Mouse (Mus musculus) Patski (cell line): ENCODE measurements around the gene Pfn1. TPM values are rescaled to one million over a fixed set of nuclear protein-coding genes. Genes with fewer than 3 reads are reported as not detected.

Source experiments
- ATAC-seq: fragments of 100-300 bp; one replicate; pipeline ENCODE4 v1.8.0; 2021
- CTCF ChIA-PET: fragments of 350-600 bp; sonication (Branson Sonifier 250); formaldehyde crosslinking; loops from one replicate; lab custom pipeline; 2022; ENCODE audit warnings: inconsistent platforms; lab: Charles Lee
- POLR2A ChIA-PET: fragments of 350-600 bp; sonication (Branson Sonifier 250); formaldehyde crosslinking; loops from one replicate; lab custom pipeline; 2022; ENCODE audit warnings: antibody characterized with exemption, inconsistent platforms; lab: Charles Lee
- DNase-seq: peaks from one replicate; pipeline ENCODE4 v3.0.0-alpha.2; 2011; ENCODE audit warnings: low read depth, low spot score
- H3K27me3 ChIP-seq: fragments of 371-371 bp; one replicate; pipeline ENCODE4 v1.5.1; 2021
- CTCF ChIP-seq: fragments of 100-300 bp; IDR thresholded peaks from one replicate; pipeline ENCODE4 v1.5.1; 2021
- in situ Hi-C: fragments of 300-500 bp; cut with MboI; formaldehyde crosslinking; loops from 3 replicates; pipeline ENCODE4 v1.11.1; 2018; ENCODE audit warnings: low pct_unique_long_range_greater_than_20kb, mixed read lengths
- polyA plus RNA-seq: library from polyadenylated mRNA; unstranded; gene quantifications from one replicate; pipeline ENCODE4 v1.2.3, GENCODE M21; 2021

Gene Pfn1
- polyA plus RNA-seq, 1 experiment from 2014 or later, result 1,032 TPM

GRCm38 (mm10) chr11:70667271-70668150 lies 13.1 kb upstream of the Pfn1 start:
- H3K27me3 ChIP-seq, result no peaks in the 10 kb centered on the region
- CTCF ChIA-PET, result interaction anchor here (1.2 to 1.7 kb wide), 4 partner anchors 8 to 30 kb away, joined by 3 to 5 read pairs (median 4); partner anchors contain the start of genes Eno3, Rnf167 and Slc25a11
- in situ Hi-C loops, result no loop called here
- DNase-seq (no peak), ATAC-seq (no peak)
- no peak for TF ChIP-seq CTCF
- POLR2A ChIA-PET, result interaction anchor here (0.6 to 6.5 kb wide), 6 partner anchors 10 to 41 kb away, joined by 3 to 52 read pairs (median 13); partner anchors contain the start of genes Camta2, Eno3, Pfn1 and Rnf167

- no peaks in the 10 kb centered on the region for H3K27me3 ChIP-seq
- ATAC-seq, result no peak
- no peak for TF ChIP-seq CTCF
- ChIA-PET CTCF (interaction anchor here (1.2 kb wide), 1 partner anchor 20 kb away, joined by 3 read pairs; the partner anchor contains the start of genes Rnf167 and Slc25a11), POLR2A (interaction anchor here (2.4 to 6.5 kb wide), 4 partner anchors 10 to 21 kb away, joined by 11 to 52 read pairs (median 18); partner anchors contain the start of genes Camta2, Eno3, Pfn1 and Rnf167)
- in situ Hi-C loops, result no loop called here
- DNase-seq, result no peak
Observed at GRCm38 (mm10) chr11:70666687-70667086, 12.2 kb upstream of the Pfn1 start.

- in situ Hi-C loops, result no loop called here
- CTCF ChIA-PET, result no interaction called here
- H3K27me3 ChIP-seq, result no peaks in the 10 kb centered on the region
- TF ChIP-seq CTCF, result no peak
- POLR2A ChIA-PET, result interaction anchor here (6.5 kb wide), 1 partner anchor 8 kb away, joined by 52 read pairs; the partner anchor contains the start of genes Eno3 and Pfn1
- DNase-seq (no peak), ATAC-seq (no peak)
Observed at GRCm38 (mm10) chr11:70664741-70665140, 10.3 kb upstream of the Pfn1 start.

- H3K27me3 ChIP-seq, result no peaks in the 10 kb centered on the region
- CTCF ChIA-PET, result no interaction called here
- in situ Hi-C loops, result no loop called here
- POLR2A ChIA-PET, result no interaction called here
- no peak for ATAC-seq
- TF ChIP-seq CTCF, result no peak
- DNase-seq, result no peak
Observed at GRCm38 (mm10) chr11:70663957-70664356, 9.5 kb upstream of the Pfn1 start.

- ChIA-PET POLR2A (interaction anchor here (0.6 kb wide), 1 partner anchor 26 kb away, joined by 6 read pairs; no protein-coding TSS in a partner anchor), CTCF (interaction anchor here (1.0 kb wide), 1 partner anchor 14 kb away, joined by 3 read pairs; no protein-coding TSS in a partner anchor)
- DNase-seq (no peak), ATAC-seq (no peak)
- in situ Hi-C loops, result no loop called here
- TF ChIP-seq CTCF, result no peak
- no peaks in the 10 kb centered on the region for H3K27me3 ChIP-seq
Observed at GRCm38 (mm10) chr11:70663101-70663500, 8.7 kb upstream of the Pfn1 start.

GRCm38 (mm10) chr11:70660571-70660970 lies 6.1 kb upstream of the Pfn1 start:
- ATAC-seq (no peak), DNase-seq (no peak)
- ChIA-PET POLR2A (no interaction called here), CTCF (no interaction called here)
- no peak for TF ChIP-seq CTCF
- in situ Hi-C loops, result no loop called here
- H3K27me3 ChIP-seq, result no peaks in the 10 kb centered on the region

GRCm38 (mm10) chr11:70658942-70659341 lies 4.5 kb upstream of the Pfn1 start:
- TF ChIP-seq CTCF, result no peak
- in situ Hi-C loops, result no loop called here
- ChIA-PET CTCF (interaction anchor here (1.5 kb wide), 1 partner anchor 9 kb away, joined by 4 read pairs; no protein-coding TSS in a partner anchor), POLR2A (interaction anchor here (6.4 kb wide), 1 partner anchor 9 kb away, joined by 52 read pairs; the partner anchor contains the start of gene Spag7)
- no peaks in the 10 kb centered on the region for H3K27me3 ChIP-seq
- no peak for DNase-seq
- no peak for ATAC-seq

- in situ Hi-C loops, result no loop called here
- H3K27me3 ChIP-seq, result no peaks in the 10 kb centered on the region
- POLR2A ChIA-PET, result interaction anchor here (6.4 kb wide), 1 partner anchor 9 kb away, joined by 52 read pairs; the partner anchor contains the start of gene Spag7
- TF ChIP-seq CTCF, result no peak
- ATAC-seq, result no peak
- CTCF ChIA-PET, result no interaction called here
- no peak for DNase-seq
Observed at GRCm38 (mm10) chr11:70658521-70658920, 4.1 kb upstream of the Pfn1 start.

- DNase-seq, result no peak
- no peaks in the 10 kb centered on the region for H3K27me3 ChIP-seq
- ChIA-PET POLR2A (interaction anchor here (6.4 kb wide), 1 partner anchor 10 kb away, joined by 52 read pairs; the partner anchor contains the start of gene Spag7), CTCF (no interaction called here)
- in situ Hi-C loops, result no loop called here
- ATAC-seq, result no peak
- no peak for TF ChIP-seq CTCF
Observed at GRCm38 (mm10) chr11:70657991-70658390, 3.5 kb upstream of the Pfn1 start.

GRCm38 (mm10) chr11:70657573-70657972 lies 3.1 kb upstream of the Pfn1 start:
- in situ Hi-C loops, result no loop called here
- CTCF ChIA-PET, result interaction anchor here (2.0 kb wide), 1 partner anchor 8 kb away, joined by 7 read pairs; no protein-coding TSS in a partner anchor
- no peak for TF ChIP-seq CTCF
- ATAC-seq (no peak), DNase-seq (no peak)
- POLR2A ChIA-PET, result interaction anchor here (6.4 kb wide), 1 partner anchor 10 kb away, joined by 52 read pairs; the partner anchor contains the start of gene Spag7
- no peaks in the 10 kb centered on the region for H3K27me3 ChIP-seq
